Mouse (Mus musculus) megakaryocyte, embryonic 14.5 days (primary cell): ENCODE data around the gene Trim47.

ENCODE experiments used
- FLI1 ChIP-seq: IDR thresholded peaks from 2 replicates; pipeline ENCODE4 v1.6.1; 2012; ENCODE audit warnings: low read length, inconsistent platforms, mixed read lengths
- GATA1 ChIP-seq: IDR thresholded peaks from 3 replicates; pipeline ENCODE4 v1.6.1; 2012; ENCODE audit warnings: mixed read lengths, low read length, inconsistent platforms, borderline replicate concordance

- no peak for TF ChIP-seq GATA1
- no peak for TF ChIP-seq FLI1
Measured at GRCm38 (mm10) chr11:116079511-116079910, 47.5 kb downstream of the Trim47 start.
